Mouse (Mus musculus) cerebellum, adult 9-11 months (tissue): ENCODE results near the gene Vdac1.
A peak's percentile ranks its signal among the peaks of the same experiment; 100 is the strongest.
"Not testable (repeated sequence)": the region's sequence is repeated elsewhere in the genome, so short reads cannot be mapped to it uniquely, and the experiment has no call there.

Experiments
- DNase-seq: peaks from one replicate; pipeline ENCODE4 v3.0.0; 2022

The Vdac1 gene

DNA sequence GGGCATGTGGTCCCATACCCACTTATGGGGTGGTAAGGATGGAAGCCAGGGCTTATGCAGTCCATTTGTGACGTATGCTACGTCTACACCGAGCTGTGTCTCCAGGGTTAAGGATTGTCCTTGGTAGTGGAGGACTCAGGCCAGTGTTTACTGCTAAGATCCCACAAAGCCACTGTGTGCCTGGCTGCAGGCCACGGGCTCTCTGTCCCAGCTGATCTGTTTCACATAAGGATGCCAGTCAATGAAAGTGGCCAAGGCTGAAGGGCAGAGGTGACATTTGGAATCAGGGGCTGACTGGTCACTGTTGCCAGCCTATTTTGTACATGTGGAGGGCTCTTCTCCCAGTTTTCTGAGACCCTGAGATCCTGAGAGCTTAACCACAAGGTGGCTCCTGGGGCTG, 16.9 kb downstream of the Vdac1 start:
- DNase-seq, result no peak

DNA sequence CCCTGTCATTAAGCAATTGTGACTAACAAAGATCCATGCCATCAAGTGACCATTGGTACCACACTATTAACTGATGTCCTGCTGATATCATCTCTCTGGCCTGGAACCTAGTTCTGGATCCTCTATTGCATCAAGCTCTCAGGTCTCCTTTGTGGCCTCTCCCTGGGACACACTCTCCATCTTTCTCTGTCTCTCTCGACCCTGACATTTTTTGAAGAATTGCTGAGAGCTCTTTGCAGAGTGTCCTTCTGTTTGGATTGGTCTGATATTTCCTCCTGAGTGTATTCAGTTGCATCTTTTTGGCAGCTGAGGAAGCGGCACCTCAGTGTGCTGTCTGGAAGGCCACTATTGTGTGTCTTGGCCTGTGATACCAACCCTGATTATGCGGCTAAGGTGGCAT, 18.6 kb downstream of the Vdac1 start:
- DNase-seq, result no peak

GRCm38 (mm10) chr11:52383741-52384140, 23.1 kb downstream of the Vdac1 start:
- no peak for DNase-seq

DNA sequence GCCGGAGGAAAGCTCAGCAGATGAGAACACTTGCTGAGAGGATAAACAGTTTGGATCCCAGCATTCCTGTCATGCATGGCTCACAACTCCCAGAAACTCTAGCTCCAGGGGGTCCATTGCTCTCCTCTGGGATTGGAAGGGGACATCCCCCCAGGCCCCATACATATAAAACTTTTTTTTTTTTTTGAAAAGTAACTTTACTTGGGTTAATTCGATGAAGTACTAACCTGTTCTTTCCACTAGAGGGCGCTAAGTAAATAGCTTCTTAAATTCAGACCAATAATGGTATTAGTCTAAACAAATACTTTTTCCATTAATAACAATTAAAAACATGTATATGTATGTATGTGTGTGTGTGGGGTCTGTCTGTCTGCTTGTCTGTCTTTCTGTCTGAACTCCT, 24.0 kb downstream of the Vdac1 start:
- no peak for DNase-seq

DNA sequence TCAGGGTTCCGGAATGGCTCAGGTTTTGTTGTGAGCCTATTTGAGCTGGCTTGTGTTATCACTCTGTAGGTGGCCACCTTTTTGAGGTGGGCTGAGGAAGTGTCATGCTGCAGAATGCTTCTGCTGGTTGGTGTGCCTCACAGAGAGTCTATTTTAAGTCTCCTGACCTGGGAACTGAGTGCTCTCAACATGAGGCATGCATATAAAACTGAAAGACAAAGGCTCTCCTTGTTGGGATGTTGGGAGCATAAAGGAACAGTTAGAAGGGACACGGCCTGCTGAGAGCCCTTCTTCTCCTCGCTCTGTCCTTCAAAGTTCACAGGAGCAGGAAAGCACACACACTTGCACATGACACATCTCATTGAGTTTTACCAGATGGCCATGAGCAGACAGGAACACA, 26.2 kb downstream of the Vdac1 start:
- DNase-seq, result no peak

- DNase-seq, result no peak
Observed at GRCm38 (mm10) chr11:52388150-52388549, 27.5 kb downstream of the Vdac1 start.

GRCm38 (mm10) chr11:52388979-52389378, 28.3 kb downstream of the Vdac1 start:
- DNase-seq, result not testable (repeated sequence)

DNA sequence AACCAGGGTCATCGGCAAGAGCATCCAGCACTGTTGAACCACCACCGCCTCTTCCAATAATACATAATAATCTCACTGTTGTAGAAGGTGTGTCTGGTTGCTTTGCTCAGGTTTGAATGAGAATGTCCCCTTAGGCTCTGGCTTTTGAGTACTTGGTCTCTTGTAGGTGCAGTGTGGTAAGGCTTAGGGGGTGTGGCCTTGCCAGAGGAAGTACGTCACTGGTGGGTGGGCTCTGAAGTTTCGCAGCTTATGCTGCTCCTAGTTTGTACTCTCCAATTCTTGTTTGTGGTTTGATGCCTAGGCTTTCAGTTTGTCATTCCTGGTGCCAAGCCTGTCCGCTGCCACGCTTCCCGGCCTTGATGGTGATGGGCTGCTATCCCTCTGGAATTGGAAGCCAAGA, 29.3 kb downstream of the Vdac1 start:
- DNase-seq, result no peak

DNA sequence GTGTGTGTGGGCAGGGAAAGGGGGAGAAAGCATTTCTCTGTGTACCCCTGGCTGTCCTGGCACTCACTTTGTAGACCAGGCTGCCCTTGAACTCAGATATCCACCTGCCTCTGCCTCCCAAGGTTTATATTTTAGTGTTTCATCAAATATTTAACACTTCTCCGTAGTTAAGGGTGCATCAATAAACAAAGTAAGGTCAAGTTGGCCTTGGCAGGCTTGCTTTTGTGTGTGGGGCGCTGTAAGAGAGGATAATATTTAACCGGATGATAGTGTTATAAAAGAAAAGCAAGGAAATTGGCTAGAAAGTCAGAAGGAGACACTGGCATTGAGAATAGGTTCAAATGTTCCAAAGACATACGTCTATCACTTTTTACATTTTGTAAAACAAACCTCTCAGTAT, 33.8 kb downstream of the Vdac1 start:
- no peak for DNase-seq

DNA sequence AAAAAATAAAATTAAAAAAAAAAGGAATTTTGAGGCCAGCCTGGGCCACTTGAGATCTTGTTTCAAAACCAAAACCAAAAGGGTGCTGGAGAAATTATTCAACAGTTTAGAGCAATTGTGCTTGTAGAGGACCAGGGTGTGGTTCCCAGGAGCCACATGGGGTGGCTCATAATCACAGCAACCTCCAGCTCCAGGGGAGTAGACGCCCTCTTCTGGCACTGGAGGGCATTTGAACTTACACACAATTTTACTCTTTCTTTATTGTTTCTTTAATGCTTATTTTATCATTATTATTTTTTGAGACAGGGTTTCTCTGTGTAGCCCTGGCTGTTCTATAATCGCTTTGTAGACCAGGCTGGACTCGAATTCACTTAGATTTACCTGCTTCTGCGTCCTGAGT, 34.7 kb downstream of the Vdac1 start:
- no peak for DNase-seq

- peak; percentile 93 for DNase-seq
Observed at GRCm38 (mm10) chr11:52395940-52396596, 35.4 kb downstream of the Vdac1 start, which contains the start of gene 9530068E07Rik. Gene 9530068E07Rik, plus strand, starts transcription at chr11:52396428.

GRCm38 (mm10) chr11:52396597-52397188, 36.0 kb downstream of the Vdac1 start:
- no peak for DNase-seq

DNA sequence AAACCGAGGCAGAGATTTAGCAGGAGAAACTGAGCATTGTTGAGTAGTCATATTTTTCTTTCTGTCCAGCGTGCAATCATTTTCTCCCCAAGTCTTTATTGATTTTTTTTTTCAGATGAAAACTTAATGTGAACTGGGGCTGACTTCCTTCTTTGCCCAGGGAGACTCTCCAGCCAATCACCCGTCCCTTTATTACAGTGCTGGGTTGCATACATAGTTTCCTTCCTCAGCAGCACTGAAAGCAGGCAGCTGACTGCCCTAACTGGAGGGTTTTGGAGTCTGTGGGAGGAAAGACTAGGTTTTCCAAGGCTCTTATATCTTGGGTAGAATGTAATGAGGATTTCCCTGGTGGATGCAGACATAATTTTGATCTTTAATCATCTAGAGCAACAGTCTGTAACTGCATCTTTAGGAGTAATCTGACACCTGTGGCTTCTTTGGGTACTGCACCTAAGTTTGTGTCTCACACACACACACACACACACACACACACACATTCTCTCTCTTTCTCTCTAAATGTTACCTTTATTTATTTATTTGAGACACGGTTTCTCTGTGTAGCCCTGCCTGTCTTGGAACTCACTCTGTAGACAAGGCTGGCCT, 36.8 kb downstream of the Vdac1 start:
- no peak for DNase-seq

DNA sequence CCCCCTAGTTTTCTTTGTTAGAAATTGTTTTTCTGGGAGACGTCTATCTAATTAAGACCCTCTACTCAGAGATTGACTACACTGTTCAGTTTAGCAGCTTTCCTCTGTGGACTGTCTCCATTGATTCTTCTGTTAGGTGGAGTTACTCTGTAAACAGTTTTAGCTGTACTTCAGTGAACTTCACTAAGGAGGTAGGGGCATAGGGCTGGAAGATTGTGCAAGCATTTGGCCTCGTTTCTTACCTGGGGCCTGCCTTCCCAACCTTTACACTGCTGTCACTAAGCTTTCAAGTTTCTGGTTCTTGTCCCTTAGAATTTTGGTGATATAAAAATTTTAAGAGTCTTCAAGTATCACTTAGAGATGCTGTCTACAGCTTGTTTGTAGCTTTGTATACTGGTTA, 40.8 kb downstream of the Vdac1 start:
- no peak for DNase-seq

DNA sequence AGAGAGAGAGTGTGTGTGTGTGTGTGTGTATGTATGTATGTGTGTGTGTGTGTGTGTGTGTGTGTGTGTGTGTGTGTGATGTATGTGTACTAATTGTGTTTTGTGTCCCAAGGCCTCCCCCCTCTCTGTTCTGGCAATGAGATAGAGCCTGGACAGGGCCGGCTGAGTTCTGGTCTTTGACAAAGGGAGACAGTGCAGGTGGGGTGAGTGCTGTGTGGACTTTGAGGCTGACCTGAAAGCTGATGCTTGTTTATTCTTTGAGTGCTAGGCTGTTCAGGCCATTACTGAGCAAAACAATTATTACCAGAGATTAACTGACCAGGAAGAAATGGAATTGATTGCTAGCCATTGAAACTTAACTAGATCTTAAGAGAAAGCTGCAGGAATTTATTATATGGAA, 41.9 kb downstream of the Vdac1 start:
- DNase-seq, result no peak

DNA sequence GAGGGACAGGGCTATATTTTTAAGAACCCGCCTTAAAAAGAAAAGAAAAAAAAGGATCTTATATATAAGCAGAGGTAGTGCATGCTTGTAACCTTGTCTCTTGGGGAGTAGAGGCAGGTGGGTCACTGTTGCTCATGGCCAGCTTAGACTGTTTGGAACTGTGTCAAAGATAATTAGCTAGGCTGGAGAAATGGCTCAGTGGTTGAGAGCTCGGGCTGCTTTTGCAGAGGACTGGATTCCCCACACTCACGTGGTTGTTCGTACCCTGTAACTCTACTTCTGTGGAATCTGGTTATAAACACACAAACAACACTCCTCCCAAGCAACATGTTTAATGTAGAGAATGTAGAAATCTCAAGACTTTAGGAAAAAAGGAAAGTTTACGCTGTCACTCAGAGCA, 43.5 kb downstream of the Vdac1 start:
- DNase-seq, result no peak

- no peak for DNase-seq
Observed at GRCm38 (mm10) chr11:52405196-52405688, 44.6 kb downstream of the Vdac1 start.

DNA sequence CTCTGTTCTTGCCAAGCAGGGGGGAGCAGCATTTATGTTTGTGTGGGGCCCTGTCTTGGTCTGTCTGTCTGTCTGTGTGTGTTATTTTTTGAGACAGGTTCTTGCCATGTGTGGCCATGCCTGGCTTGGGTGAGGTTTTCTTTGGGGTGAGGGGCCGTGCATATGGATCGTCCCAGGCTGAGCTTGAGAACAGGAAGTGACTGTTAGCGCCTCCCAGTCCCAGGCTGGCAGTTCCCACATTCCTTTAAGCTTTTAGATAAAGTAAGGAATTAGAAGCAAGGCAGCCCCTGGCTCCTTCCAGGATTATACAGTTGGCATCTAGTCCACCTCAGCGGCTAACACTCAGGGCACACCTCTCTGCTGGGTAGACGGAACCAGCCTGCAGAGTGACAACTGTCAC, 48.7 kb downstream of the Vdac1 start:
- DNase-seq, result no peak

- no peak for DNase-seq
Observed at GRCm38 (mm10) chr11:52418358-52418757, 57.7 kb downstream of the Vdac1 start.

DNA sequence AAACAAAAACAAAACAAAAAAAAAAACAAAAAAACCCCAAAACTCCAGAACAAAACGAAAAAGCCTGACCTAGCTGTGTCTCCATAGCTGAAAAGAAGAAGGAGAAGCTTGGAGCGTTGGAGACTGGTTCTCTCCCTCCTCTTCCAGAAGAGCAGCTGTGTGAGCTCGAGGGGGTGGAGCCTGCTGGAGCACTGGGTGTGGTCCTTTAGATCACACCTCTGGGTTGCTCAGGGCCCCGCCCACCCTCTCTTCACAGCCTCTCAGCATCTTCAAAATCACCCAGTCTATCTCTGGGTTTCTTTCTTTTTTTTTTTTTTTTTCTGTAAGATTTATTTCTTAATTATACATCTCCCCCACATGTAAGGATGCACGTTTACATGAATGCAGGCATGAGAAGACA, 58.6 kb downstream of the Vdac1 start:
- no peak for DNase-seq

DNA sequence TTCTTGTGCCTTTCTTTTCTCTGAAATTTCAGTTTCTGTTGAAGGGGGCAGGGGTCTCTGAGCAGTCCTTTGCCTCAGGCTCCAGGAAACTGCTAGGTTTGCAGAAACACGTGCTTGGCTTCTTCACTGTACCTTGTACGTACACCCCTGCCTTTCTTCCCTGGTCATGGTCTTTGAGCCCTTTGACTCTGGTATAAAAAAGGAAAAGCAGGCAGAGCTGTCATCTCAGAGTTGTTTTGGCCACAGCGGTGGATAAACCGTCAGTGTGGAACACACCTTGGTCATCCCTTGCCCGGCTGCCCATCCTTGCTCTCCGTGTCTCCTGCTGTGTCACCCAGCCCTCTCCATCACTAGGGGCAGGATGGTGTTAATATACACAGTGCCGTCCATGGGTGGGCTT, 59.2 kb downstream of the Vdac1 start:
- DNase-seq, result no peak

DNA sequence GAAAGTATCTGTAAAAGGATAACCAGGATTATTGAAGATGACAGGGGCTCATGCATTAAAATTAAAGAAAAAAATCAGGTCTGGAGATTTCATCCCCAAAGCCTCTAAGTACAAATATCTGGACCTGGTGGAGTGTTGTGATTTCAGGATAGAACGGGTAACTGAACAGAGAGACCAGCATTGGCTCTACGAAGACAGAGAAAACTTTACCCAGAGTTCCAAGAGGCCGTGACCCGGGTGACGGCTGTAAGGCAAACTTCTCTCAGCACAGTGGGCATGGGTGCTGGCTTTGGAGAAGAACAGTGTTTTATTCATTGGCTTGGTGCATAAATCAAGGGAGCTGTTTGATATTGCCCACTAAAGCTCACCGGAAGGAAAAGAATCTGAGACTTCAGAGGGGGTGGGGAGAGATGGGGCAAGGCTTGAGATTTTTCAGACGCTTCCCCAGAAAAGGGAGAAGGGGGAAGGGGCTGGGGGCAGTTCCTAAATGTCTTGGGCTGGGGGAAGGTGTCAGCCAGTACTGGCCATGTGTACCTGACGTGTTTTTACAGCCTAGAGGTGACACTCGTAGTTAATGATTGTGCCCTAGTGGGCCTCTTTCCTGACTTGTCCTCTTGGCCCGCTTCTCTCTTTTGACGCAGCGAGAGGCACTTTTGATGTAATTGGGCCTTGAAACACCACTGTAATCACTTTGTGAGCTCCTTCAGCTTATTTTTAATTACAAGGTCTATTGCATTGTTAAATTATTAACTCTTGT, 59.8 kb downstream of the Vdac1 start:
- DNase-seq, result no peak

- DNase-seq, result peak; percentile 29
Observed at GRCm38 (mm10) chr11:52421053-52421778, 60.6 kb downstream of the Vdac1 start.
